Mouse (Mus musculus) gastrocnemius, postnatal 4 days (tissue): ENCODE data around the gene Kdm4b. TPM values are rescaled to one million over a fixed set of nuclear protein-coding genes. Genes with fewer than 3 reads are reported as not detected.
A peak's percentile ranks its signal among the peaks of the same experiment; 100 is the strongest.

Experiments used
- DNase-seq, 2 experiments: peaks; one replicate each; pipeline ENCODE4 v3.0.0; 2021 to 2022; ENCODE audit warnings: low spot score in 2 of 2, mixed read lengths in 2 of 2
- long read RNA-seq, 2 experiments: library from polyadenylated mRNA; stranded (forward); transcript quantifications; one replicate each; pipeline ENCODE4 v2.0.0; 2021
- total RNA-seq, 2 experiments: library from RNA; stranded (reverse); gene quantifications; 2 replicates each; pipeline ENCODE4 v1.2.3; 2021

Gene Kdm4b
- 10 to 100 TPM; 33.3 to 35.0 TPM for total RNA-seq
- long read RNA-seq, experiment 1, full-length matches to known transcripts: 8 of 58 reads
- long read RNA-seq, experiment 1, partial matches to known transcripts: 12 of 58 reads
- long read RNA-seq, experiment 1, other reads (novel, unspliced or antisense): 38 of 58 reads
- long read RNA-seq, experiment 2, full-length matches to known transcripts: 23 of 104 reads
- long read RNA-seq, experiment 2, partial matches to known transcripts: 12 of 104 reads
- long read RNA-seq, experiment 2, other reads (novel, unspliced or antisense): 69 of 104 reads

DNA sequence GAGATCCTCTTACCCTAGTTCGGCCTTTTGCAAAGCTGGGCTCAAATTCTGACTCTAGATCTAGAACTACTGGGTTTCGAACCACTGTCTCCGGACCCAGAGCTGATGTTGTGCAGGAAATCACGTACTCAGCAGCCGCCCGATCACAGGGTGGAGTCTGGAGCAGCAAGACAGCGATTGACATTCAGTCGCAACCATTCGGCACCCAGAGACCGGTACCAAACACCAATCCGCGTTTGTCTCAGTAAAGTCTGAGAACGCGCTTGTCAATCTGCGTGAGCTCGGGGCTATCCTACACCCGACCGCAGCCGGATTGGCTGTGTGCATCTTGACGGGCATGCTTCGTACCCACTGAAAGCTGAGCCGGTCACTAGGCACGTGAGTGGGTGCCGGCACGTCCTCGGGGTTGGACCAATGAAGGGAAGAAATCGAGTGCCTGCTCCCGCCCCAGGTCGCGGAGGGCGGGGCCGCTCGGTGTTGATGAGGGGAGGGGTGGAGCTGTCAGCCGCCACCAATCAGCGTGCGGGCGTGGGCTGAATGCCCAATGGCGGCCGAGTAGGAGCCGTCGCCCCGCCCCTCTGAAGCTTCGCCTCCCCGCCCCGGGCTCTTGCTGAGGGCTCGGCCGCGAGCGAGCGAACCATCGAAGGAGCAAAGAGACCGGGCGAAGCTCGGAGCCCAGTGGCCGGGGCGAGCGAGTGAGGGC, at the start of gene Kdm4b:
Kdm4b (plus strand) TSS at position 613 of the 703 bp plus-strand sequence.
- peak; percentile 99 for DNase-seq

- DNase-seq: peak; percentile 75 to 88
Observed at GRCm38 (mm10) chr17:56276643-56277566, 49.0 kb upstream of the Kdm4b start, which contains the start of gene Ticam1. Ticam1 (minus strand) TSS chr17:56276786.

DNA sequence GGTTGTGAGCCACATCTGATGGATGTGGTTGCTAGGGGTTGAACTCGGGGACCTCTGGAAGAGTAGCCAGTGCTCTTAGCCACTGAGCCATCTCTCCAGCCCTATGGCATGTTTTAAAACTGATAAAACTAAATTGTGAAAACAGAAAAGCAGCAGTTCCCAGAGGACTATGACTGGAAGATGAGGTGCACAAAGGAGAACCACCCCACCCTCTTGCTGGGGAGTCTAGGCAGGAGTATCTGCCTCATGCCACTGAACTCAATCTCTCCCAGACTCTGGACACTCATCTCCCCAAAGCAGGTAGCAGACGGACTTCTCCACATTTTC, 48.3 kb upstream of the Kdm4b start:
- no peak for DNase-seq

GRCm38 (mm10) chr17:56278340-56278739, 47.5 kb upstream of the Kdm4b start:
- no peak for DNase-seq

- DNase-seq: no peak
Observed at GRCm38 (mm10) chr17:56279481-56280155, 46.2 kb upstream of the Kdm4b start.

- no peak for DNase-seq
Observed at GRCm38 (mm10) chr17:56281193-56281592, 44.7 kb upstream of the Kdm4b start.

- DNase-seq: no peak
Observed at GRCm38 (mm10) chr17:56282802-56283201, 43.1 kb upstream of the Kdm4b start.

DNA sequence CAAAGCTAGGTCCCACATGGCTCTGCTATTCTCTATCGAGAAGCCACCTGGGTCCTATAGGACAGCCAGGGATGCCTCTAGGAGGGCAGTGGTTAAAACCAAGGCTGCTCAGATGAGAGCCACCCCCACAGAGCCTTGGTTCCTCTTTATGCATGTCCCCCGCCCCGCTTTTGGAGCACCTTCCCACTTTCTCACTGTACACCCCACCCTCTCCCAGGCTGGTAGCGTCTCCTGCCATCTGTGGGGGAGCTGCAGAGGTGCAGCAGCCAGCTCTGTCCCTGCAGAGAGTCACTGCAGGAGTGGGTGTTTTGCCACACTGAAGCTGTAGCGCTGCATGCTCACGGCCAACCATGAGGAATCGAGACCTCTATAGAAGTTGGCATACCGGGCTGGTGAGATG, 42.5 kb upstream of the Kdm4b start:
- DNase-seq: no peak

GRCm38 (mm10) chr17:56285995-56286394, 39.9 kb upstream of the Kdm4b start:
- DNase-seq: no peak

GRCm38 (mm10) chr17:56287830-56288229, 38.0 kb upstream of the Kdm4b start:
- no peak for DNase-seq

- no peak for DNase-seq
Observed at GRCm38 (mm10) chr17:56288866-56289265, 37.0 kb upstream of the Kdm4b start.

DNA sequence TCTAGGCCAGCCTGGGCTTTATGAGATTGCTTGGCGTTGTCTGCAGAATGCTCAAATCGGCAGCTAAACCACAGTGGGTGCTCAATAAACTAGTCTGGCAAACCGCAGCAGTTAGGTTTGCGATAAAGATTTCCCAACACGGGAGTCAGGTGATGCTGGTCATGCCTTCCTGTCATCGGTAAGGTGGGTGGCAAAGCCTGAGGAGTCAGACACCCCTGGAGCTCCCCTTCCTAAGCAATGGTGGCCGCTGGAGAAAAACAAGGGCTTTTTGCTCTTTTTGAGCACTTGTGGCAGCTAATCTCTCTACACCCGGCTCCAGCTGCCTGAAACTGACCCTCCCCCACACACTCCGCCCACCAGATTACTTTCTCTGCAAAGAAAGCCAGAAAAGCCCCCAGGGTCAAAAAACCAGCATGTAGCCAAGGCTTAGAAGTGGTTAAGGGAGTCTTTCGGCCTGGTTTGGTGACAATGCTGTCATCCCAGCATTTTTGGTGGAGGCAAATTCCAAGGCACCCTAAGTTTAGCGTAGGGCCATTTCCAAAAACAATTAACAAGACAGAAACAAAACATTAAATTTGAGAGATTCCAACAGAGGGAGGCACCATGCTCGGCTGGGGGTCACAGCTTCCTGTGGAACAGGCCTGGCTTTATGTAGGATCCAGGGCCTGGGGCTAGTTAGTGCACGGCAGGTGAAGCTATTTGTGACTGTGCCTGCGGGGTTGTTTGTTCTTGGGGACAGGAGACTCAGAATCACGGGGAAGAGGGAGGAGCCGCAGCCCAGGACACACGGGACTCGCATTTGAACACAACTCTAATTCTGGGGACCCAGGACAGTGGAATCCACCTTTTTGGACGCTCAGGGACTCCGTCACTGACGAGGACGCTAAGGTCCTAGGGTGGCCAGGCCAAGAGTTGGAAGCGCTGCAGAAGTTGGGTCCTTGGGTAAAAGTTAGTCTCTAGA, 36.2 kb upstream of the Kdm4b start:
- DNase-seq: peak in 1 of 2 experiments; percentile 75

DNA sequence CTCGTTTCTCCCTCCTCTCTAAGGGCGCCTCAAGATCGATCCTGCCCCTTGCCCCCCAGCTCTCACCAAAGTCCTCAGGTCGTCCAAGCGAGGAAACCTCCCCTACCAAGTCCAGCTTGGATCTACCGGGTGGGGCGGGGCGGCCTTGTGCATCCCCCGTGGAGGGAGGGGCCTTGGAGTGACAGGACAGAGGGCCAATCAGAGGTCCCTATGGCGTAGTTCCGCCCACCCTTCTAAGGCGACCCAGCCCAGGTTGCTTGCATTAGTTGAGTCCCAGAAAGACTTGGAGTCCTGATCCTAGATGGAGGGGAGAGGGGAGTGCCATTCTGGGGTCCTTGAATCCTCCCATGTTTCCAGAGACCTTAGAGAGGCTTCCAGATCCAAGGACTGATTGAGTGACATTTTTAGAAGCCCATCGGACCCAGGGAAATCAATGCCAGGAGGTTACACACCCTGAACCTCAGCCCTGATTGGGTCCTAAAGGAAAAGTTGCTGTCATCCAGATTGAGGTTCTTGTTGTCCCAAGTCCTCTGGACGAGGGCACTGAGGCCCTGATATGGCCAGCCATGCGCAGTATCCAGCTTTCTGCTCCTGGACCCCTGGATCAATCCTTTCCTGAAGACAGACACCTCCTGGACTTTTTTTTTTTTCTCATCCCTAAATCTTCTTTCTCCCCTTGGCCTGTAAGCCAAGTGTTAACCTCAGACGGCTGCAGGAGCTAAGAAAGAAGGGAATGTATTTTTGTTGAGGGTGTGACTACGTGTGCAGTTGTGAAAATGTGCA, 35.3 kb upstream of the Kdm4b start:
- peak; percentile 96 to 97 for DNase-seq

DNA sequence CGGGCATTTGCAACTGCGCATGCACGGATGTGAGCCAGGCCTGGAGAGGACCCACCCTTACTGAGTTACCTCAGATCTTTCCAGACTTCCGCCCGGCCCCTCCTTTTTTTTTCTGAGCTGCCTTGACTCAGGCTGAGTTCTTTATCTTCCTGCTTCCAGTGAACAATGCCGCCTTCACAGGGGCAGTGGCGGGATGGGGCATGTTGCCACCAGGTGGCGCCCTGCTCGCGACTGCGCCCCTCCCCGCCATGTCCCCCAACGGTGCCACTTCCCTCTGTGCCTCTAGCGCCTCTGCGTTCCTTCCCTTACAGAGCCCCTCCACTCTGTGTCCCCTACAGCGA, 34.7 kb upstream of the Kdm4b start:
- DNase-seq: peak; percentile 87 to 90

DNA sequence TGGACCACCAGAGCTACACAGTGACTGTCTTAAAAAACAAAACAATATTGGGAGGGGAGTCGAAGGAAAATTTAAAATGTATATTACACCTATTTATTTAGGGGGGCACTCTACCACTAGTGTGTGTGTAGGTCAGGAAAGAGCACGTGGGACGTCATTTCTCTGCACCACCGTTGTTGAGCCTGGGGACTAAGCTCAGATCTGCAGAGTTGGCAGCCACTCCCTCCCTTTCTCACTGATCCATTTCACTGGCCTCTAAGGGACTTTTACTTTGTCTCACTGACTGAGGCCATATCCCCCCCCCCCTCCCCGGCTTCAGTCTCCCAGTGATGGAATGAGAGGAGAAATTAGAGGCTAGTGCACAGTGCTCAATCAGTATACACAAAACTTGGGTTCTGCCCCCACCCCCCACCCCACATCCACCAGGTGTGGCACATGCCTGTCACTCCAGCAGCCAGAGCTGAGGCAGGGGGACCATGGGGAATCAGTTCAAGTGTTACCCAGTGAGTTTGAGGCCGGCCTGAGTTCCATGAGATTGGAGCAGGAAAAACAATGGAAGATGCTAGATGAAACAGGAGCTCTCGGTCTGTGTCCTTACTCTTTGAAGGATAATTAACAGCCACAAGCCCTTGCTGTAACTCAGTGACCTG, 33.9 kb upstream of the Kdm4b start:
- DNase-seq: no peak

DNA sequence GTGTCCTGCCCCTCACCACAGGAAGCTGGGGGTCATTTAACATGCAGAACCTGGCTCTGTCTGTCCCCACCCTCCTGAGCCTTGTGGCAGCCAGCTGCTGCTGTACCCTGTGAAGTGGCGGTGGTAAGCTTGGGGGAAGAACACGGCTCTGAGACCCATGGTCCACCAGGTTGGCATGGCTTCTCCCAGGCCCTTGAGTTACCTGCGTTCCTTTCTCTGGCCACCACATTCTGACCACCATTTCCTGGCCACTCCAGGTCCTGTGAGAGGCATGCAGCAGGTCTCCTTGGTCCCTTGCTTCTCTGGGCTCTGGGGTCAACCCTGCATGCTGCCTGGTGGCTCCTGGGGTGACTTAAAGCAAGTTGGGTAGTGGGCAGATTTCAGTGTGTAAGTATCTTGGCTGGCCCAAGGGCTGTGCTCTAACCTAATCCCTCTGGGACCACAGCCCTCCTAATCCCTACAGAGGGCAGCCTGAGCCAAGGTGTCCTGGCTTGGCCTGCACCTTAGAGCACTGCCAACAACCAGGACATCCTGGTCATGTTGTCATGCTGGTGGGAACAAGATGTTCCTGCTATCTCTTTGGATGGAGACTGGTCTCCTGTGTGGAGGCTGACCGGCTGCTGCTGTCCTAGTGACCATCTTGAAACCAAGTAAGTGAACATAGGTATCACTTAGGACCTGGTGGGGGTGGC, 33.2 kb upstream of the Kdm4b start, which contains the start of gene Plin3:
Plin3 (minus strand) TSS at position 343 of the 692 bp plus-strand sequence.
- no peak for DNase-seq

- no peak for DNase-seq
Observed at GRCm38 (mm10) chr17:56293291-56293690, 32.6 kb upstream of the Kdm4b start.

GRCm38 (mm10) chr17:56294241-56294640, 31.6 kb upstream of the Kdm4b start:
- no peak for DNase-seq
